Mouse (Mus musculus): ENCODE data around the gene Mdm2. TPM values are rescaled to one million over a fixed set of nuclear protein-coding genes. Genes with fewer than 3 reads are reported as not detected.
"Not testable (repeated sequence)": the region's sequence is repeated elsewhere in the genome, so short reads cannot be mapped to it uniquely, and the experiment has no call there.

Mdm2 gene
- total and polyA plus RNA-seq, 3 experiments = 35.3 to 601 (median 42.2) TPM

GRCm38 (mm10) chr10:117738140-117738921, 27.8 kb upstream of the Mdm2 start:
- Histone ChIP-seq H3K79me2 (ENCODE audit: control insufficient read depth, insufficient read depth, low read length, poor library complexity) (no peaks in the 10 kb centered on the region), H3K4me3 (ENCODE audit: control insufficient read depth in 1 of 2, insufficient read depth in 1 of 2, low read depth in 2 of 2, low read length in 2 of 2) (no peak overlapping the region), H3K27me3 (ENCODE audit: control insufficient read depth in 1 of 2, insufficient read depth in 2 of 2, low read length in 2 of 2) (no peaks in the 10 kb centered on the region), H3K9ac (ENCODE audit: control insufficient read depth, low read depth, low read length, poor library complexity, severe bottlenecking) (no peak overlapping the region), H3K36me3 (ENCODE audit: control insufficient read depth in 1 of 2, insufficient read depth in 2 of 2, low read length in 2 of 2) (peaks cover 0 to 10% of the 10 kb centered on the region in 2 experiments; a peak in 2 of 4 replicates), H3K9me3 (replicated peaks; ENCODE audit: insufficient read depth, low read length) (no peaks in the 10 kb centered on the region), H3K4me1 (ENCODE audit: control insufficient read depth in 1 of 2, insufficient read depth in 2 of 2, low read length in 2 of 2) (peaks cover 3 to 10% of the 10 kb centered on the region in 2 experiments; a peak in 3 of 4 replicates), H3K27ac (ENCODE audit: control insufficient read depth, low read depth, low read length) (no peak overlapping the region)
- no peak for TF ChIP-seq SMC3 (IDR thresholded peaks at IDR 0.05; ENCODE audit: low read depth, low read length)
- TF ChIP-seq TCF12 (IDR thresholded peaks at IDR 0.05; ENCODE audit: low read depth, low read length) = peak; percentile 19; the same call in 1 of the 2 replicates
- no peak for TF ChIP-seq USF2 (IDR thresholded peaks at IDR 0.05; ENCODE audit: borderline replicate concordance in 1 of 2, insufficient read depth in 1 of 2, low read depth in 1 of 2, low read length in 2 of 2)
- TF ChIP-seq NRF1 (IDR thresholded peaks at IDR 0.05; ENCODE audit: insufficient read depth, low read depth, low read length, poor library complexity, severe bottlenecking) = no peak
- TF ChIP-seq GATA1 (IDR thresholded peaks at IDR 0.05; ENCODE audit: low read depth, low read length) = peak; percentile 82
- DNase-seq (ENCODE audit: low read depth, low spot score) = no peak

DNA sequence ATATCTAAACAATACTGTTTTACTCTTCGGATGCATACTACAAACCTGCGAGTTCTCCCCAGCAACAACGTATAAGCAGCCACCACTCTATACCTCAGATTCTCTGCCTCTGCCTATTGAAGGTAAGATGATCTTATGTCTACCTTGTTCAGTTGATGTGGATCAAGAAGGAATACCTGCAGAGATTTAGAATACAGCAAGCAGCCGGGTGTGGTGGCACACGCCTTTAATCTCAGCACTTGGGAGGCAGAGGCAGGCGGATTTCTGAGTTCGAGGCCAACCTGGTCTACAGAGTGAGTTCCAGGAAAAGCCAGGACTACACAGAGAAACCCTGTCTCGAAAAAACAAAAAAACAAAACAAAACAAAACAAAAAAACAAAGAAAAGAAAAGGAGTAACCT, 26.9 kb upstream of the Mdm2 start:
- H3K27me3 ChIP-seq (ENCODE audit: control insufficient read depth in 1 of 2, insufficient read depth in 2 of 2, low read length in 2 of 2); H3K4me3 ChIP-seq (ENCODE audit: control insufficient read depth in 1 of 2, insufficient read depth in 1 of 2, low read depth in 2 of 2, low read length in 2 of 2); DNase-seq (ENCODE audit: low read depth, low spot score); H3K9me3 ChIP-seq (replicated peaks; ENCODE audit: insufficient read depth, low read length); H3K79me2 ChIP-seq (ENCODE audit: control insufficient read depth, insufficient read depth, low read length, poor library complexity); H3K9ac ChIP-seq (ENCODE audit: control insufficient read depth, low read depth, low read length, poor library complexity, severe bottlenecking); H3K27ac ChIP-seq (ENCODE audit: control insufficient read depth, low read depth, low read length): not testable (repeated sequence)
- H3K4me1 ChIP-seq (ENCODE audit: control insufficient read depth in 1 of 2, insufficient read depth in 2 of 2, low read length in 2 of 2) = peaks cover 6 to 16% of the 10 kb centered on the region in 2 experiments; a peak in 3 of 4 replicates
- peaks cover 0 to 17% of the 10 kb centered on the region in 2 experiments; a peak in 2 of 4 replicates for H3K36me3 ChIP-seq (ENCODE audit: control insufficient read depth in 1 of 2, insufficient read depth in 2 of 2, low read length in 2 of 2)

- peaks cover 8 to 20% of the 10 kb centered on the region in 2 experiments; a peak in 3 of 4 replicates for H3K4me1 ChIP-seq (ENCODE audit: control insufficient read depth in 1 of 2, insufficient read depth in 2 of 2, low read length in 2 of 2)
- H3K4me3 ChIP-seq (ENCODE audit: control insufficient read depth in 1 of 2, insufficient read depth in 1 of 2, low read depth in 2 of 2, low read length in 2 of 2) = no peak overlapping the region
- no peak overlapping the region for H3K9ac ChIP-seq (ENCODE audit: control insufficient read depth, low read depth, low read length, poor library complexity, severe bottlenecking)
- no peaks in the 10 kb centered on the region for H3K27me3 ChIP-seq (ENCODE audit: control insufficient read depth in 1 of 2, insufficient read depth in 2 of 2, low read length in 2 of 2)
- H3K9me3 ChIP-seq (replicated peaks; ENCODE audit: insufficient read depth, low read length) = no peaks in the 10 kb centered on the region
- no peak overlapping the region for H3K27ac ChIP-seq (ENCODE audit: control insufficient read depth, low read depth, low read length)
- H3K36me3 ChIP-seq (ENCODE audit: control insufficient read depth in 1 of 2, insufficient read depth in 2 of 2, low read length in 2 of 2) = peaks cover 0 to 21% of the 10 kb centered on the region in 2 experiments; a peak in 2 of 4 replicates
- DNase-seq (ENCODE audit: low read depth, low spot score) = no peak
- TF ChIP-seq POLR2A (IDR thresholded peaks at IDR 0.05; ENCODE audit: control insufficient read depth in 1 of 2, insufficient read depth in 1 of 2, low read depth in 1 of 2, low read length in 2 of 2, poor library complexity in 1 of 2) = no peak
- no peak for TF ChIP-seq JUND (IDR thresholded peaks at IDR 0.05; ENCODE audit: low read depth, low read length)
- TF ChIP-seq CHD1 (IDR thresholded peaks at IDR 0.05; ENCODE audit: low read depth, low read length) = no peak
- no peak for TF ChIP-seq GABPA (IDR thresholded peaks at IDR 0.05; ENCODE audit: low read depth, low read length)
- TF ChIP-seq SIN3A (IDR thresholded peaks at IDR 0.05; ENCODE audit: low read length) = no peak
- no peak for TF ChIP-seq BHLHE40 (IDR thresholded peaks at IDR 0.05; ENCODE audit: borderline replicate concordance, low read depth, low read length)
- no peak for TF ChIP-seq RAD21 (IDR thresholded peaks at IDR 0.05; ENCODE audit: low read depth, low read length)
- no peak for TF ChIP-seq MAFK (IDR thresholded peaks at IDR 0.05; ENCODE audit: borderline replicate concordance, low read depth, low read length)
- no peak for TF ChIP-seq UBTF (IDR thresholded peaks at IDR 0.05; ENCODE audit: borderline replicate concordance, insufficient read depth, low read depth, low read length)
- TF ChIP-seq ZMIZ1 (IDR thresholded peaks at IDR 0.05; ENCODE audit: low read depth, low read length) = no peak
- TF ChIP-seq EP300 (IDR thresholded peaks at IDR 0.05; ENCODE audit: low read depth in 1 of 2, low read length in 2 of 2) = no peak
- no peak for TF ChIP-seq HCFC1 (IDR thresholded peaks at IDR 0.05; ENCODE audit: low read depth, low read length)
- no peak for TF ChIP-seq USF1 (IDR thresholded peaks at IDR 0.05; ENCODE audit: low read depth, low read length)
- TF ChIP-seq MXI1 (IDR thresholded peaks at IDR 0.05; ENCODE audit: low read depth, low read length) = no peak
- no peak for TF ChIP-seq POLR2AphosphoS2 (IDR thresholded peaks at IDR 0.05; ENCODE audit: low read length)
- TF ChIP-seq ZKSCAN1 (IDR thresholded peaks at IDR 0.05; ENCODE audit: low read depth, low read length) = no peak
- TF ChIP-seq ZC3H11A (IDR thresholded peaks at IDR 0.05; ENCODE audit: low read depth, low read length) = no peak
- TF ChIP-seq MYC (IDR thresholded peaks at IDR 0.05; ENCODE audit: low read depth, low read length) = no peak
- no peak for TF ChIP-seq RCOR1 (IDR thresholded peaks at IDR 0.05; ENCODE audit: low read depth, low read length)
- no peaks in the 10 kb centered on the region for H3K79me2 ChIP-seq (ENCODE audit: control insufficient read depth, insufficient read depth, low read length, poor library complexity)
Observed at GRCm38 (mm10) chr10:117737075-117737474, 26.5 kb upstream of the Mdm2 start.
